Mouse (Mus musculus) E14TG2a.4 (cell line): ENCODE results near the gene Hist1h2be.
"Not testable (repeated sequence)": the region's sequence is repeated elsewhere in the genome, so short reads cannot be mapped to it uniquely, and the experiment has no call there.

Source experiments
- H3K27me3 ChIP-seq: 2 replicates; pipeline ENCODE4 v1.6.1; 2014; ENCODE audit warnings: low read length, control low read depth; ENCODE audit not compliant: insufficient read depth
- H3K36me3 ChIP-seq: 2 replicates; pipeline ENCODE4 v1.6.1; 2014; ENCODE audit warnings: low read length, control low read depth; ENCODE audit not compliant: insufficient read depth
- H3K4me1 ChIP-seq: replicated peaks from 2 replicates; pipeline ENCODE4 v1.6.1; 2014; ENCODE audit warnings: low read depth, low read length, control low read depth
- H3K4me3 ChIP-seq: replicated peaks from 2 replicates; pipeline ENCODE4 v1.5.1; 2014; ENCODE audit warnings: mild to moderate bottlenecking, low read length
- H3K9me3 ChIP-seq: 2 replicates; pipeline ENCODE4 v1.6.1; 2014; ENCODE audit warnings: low read length, control low read depth
- CTCF ChIP-seq: conservative IDR thresholded peaks from 2 replicates; pipeline ENCODE4 v1.5.1; 2014; ENCODE audit warnings: low read length
- NANOG ChIP-seq: IDR thresholded peaks from 2 replicates; pipeline ENCODE4 v1.6.1; 2014; ENCODE audit warnings: borderline replicate concordance, low read length, mixed read lengths
- POU5F1 ChIP-seq: IDR thresholded peaks from 2 replicates; pipeline ENCODE4 v1.6.1; 2014; ENCODE audit warnings: low read length, borderline replicate concordance

Gene Hist1h2be

DNA sequence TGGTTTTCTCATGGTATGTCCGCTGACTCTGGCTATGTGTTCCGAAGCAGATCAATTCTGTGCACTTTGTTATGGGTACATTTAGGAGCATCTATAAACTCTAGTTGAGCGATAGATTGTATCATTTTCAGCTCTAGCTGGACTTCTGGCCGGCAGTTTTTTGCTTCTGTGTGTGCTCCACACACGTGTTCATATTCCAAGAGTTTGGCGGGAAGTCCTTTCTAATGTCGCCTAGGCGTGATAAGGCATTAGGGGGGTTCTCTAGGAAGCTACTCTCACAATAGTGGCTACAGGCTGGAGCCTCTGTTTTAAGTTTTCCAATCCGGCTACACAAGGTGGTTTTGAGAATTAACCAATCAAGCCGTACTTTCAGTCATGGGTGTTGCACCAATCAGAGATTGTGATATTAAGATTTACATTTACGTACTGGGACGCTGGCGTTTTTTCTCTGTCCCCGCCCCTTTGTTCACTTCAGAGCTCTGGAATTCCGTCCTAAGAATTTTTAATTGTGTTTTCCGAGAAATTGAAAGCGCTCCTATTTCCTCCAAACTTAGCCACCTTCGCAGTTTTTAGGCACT is 65.0 kb downstream of the Hist1h2be start:
- TF ChIP-seq NANOG (no peak), CTCF (no peak), POU5F1 (no peak)
- H3K9me3 ChIP-seq = no peaks in the 10 kb centered on the region
- peak overlapping the region; percentile 78 for H3K4me3 ChIP-seq
- H3K27me3 ChIP-seq = no peaks in the 10 kb centered on the region
- no peaks in the 10 kb centered on the region for H3K36me3 ChIP-seq
- H3K4me1 ChIP-seq = peaks cover 28% of the 10 kb centered on the region

DNA sequence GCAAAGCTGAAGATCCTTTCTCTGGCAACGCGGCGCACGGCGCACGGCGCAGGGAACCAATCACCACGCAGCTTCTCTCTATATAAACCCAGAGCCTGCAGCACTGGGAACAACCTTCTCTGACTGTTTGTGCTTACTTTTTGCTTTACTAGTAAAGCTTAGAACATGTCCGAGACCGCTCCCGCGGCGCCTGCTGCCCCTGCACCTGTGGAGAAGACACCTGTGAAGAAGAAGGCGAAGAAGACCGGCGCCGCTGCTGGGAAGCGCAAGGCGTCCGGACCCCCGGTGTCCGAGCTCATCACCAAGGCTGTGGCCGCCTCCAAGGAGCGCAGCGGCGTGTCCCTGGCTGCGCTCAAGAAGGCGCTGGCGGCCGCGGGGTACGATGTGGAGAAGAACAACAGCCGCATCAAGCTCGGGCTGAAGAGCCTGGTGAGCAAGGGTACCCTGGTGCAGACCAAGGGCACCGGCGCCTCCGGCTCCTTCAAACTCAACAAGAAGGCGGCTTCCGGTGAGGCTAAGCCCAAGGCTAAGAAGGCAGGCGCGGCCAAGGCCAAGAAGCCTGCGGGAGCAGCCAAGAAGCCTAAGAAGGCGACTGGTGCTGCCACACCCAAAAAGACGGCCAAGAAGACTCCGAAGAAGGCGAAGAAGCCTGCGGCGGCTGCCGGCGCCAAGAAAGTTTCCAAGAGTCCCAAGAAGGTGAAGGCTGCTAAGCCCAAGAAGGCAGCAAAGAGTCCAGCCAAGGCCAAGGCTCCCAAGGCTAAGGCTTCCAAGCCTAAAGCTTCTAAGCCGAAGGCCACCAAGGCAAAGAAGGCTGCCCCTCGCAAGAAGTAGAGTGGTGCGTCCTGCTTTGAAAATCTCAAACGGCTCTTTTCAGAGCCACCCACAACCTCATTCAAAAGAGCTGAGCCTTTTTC is 65.7 kb downstream of the Hist1h2be start:
- Histone ChIP-seq H3K4me1 (peaks cover 29% of the 10 kb centered on the region), H3K4me3 (peak overlapping the region; percentile 78), H3K27me3 (no peaks in the 10 kb centered on the region), H3K9me3 (no peaks in the 10 kb centered on the region), H3K36me3 (no peaks in the 10 kb centered on the region)
- no peak for TF ChIP-seq CTCF
- no peak for TF ChIP-seq NANOG

DNA sequence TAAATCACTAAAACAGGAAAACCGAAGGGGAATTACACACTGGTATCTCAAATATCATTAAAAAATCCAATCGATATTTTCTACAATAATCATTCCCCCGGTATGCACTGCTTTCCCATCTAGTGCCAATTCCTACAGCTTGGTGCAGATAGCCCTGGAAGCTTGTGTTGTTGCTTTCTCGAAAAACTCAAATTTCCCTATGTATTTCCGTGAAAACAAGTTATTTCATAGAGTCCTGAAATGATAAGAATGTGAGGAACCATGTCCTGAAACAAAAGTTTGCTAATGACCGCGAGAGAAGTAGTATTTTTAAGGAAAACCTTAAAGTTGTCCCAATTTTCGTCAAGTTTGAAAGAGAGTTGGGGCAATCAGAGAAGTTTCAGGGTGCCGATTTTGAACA is 66.5 kb downstream of the Hist1h2be start:
- Histone ChIP-seq H3K4me3 (peak overlapping the region; percentile 78), H3K27me3 (no peaks in the 10 kb centered on the region), H3K9me3 (no peaks in the 10 kb centered on the region), H3K36me3 (no peaks in the 10 kb centered on the region), H3K4me1 (peaks cover 30% of the 10 kb centered on the region)
- TF ChIP-seq NANOG = no peak
- no peak for TF ChIP-seq CTCF
- no peak for TF ChIP-seq POU5F1

DNA sequence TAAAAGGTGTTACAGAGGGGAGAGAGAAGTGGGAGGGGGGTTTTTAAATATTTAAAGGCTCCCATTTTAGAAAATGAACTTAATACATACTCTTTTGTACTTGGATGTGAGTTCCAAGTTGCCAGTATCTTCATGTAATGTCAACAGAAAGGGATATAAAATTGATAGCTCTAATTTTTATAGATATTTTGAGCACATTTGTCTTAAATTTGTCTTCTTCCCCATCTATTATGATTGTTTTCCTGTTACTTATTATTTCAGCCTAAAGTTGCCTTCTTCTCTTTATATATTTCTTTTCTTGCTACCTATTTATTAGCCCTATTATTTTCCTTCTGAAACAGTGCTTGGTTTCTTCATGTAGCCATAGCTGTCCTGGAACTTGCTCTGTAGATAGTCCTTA is 68.0 kb downstream of the Hist1h2be start, which contains the start of gene Hist1h1d:
Hist1h1d (plus strand) TSS at position 301 of the 400 bp plus-strand sequence.
- Histone ChIP-seq H3K9me3 (no peaks in the 10 kb centered on the region), H3K36me3 (no peaks in the 10 kb centered on the region), H3K4me1 (peaks cover 30% of the 10 kb centered on the region), H3K27me3 (no peaks in the 10 kb centered on the region), H3K4me3 (peak within 1 kb of the TSS; percentile 75)
- TF ChIP-seq POU5F1 (no peak), NANOG (no peak), CTCF (no peak)

DNA sequence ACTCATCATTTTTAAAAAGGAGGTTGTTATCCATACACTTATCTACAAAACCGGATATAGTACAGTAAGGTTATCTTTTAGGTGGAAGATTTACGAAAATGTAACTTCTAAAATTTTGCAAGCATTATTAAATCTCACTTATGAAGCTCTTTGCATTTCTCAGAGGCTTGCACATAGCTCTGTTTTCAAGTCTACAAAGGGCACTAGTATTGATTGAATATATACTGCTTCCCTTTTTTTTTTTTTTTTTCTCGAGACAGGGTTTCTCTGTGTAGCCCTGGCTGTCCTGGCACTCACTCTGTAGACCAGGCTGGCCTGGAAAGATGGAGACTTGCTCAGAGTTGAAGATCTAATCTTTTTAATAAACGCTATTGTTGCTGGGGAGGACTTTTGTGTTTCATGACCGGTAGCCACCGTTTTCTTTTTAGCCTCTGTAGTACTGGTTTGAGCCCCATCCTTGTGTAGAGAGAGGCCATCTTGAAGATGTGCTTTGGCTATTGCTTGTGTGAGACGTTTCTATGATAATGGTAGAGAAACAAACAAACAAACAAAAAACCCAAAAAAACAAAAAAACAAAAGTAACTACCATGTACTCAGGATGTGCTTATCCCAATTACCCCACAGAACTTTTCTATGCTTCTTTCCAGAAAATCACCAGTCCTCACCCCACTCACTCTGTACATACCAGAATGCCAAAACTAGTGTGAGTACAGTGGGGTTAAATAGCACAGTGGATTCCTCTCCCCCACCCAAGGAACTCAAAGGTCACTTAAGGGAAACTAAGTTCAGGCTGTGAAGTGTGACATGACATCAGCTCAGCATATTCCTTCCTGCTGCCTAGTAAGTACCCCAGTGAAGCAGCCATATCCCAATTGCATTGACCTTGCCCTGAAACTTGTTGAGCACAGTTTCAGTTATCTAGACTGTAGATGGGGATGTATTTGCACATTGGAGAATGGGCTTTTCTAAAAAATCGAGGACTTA is 68.7 kb downstream of the Hist1h2be start:
- peaks cover 27% of the 10 kb centered on the region for H3K4me1 ChIP-seq
- TF ChIP-seq NANOG (no peak), CTCF (no peak), POU5F1 (no peak)
- H3K36me3 ChIP-seq = no peaks in the 10 kb centered on the region

DNA sequence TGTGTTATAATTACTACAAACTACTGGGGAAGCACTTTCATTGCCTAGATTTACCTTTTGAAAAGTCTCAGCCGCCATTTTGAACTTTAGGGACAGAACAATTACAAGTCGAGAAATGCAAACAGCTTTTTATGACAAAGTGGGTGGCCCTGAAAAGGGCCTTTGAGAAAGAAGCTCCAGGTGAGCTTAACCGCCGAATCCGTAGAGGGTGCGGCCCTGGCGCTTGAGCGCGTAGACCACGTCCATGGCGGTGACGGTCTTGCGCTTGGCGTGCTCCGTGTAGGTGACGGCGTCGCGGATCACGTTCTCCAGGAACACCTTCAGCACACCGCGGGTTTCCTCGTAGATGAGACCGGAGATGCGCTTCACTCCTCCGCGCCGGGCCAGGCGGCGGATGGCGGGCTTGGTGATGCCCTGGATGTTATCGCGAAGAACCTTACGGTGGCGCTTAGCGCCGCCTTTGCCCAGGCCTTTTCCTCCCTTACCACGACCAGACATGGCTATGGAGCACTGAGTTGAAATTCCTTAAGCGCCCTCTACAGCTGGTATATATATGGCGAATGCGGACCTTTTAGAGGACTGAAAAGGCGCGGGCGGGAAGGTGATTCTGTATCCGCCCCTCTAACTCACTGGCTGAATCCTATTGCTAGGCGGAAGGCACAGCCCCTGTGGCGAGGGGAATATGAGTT is 69.6 kb downstream of the Hist1h2be start, which contains the start of gene Hist1h4f:
Hist1h4f (minus strand) TSS at position 503 of the 689 bp plus-strand sequence.
- Histone ChIP-seq H3K4me3 (peak within 1 kb of the TSS; percentile 75), H3K4me1 (peaks cover 26% of the 10 kb centered on the region)
- not testable (repeated sequence) for H3K9me3 ChIP-seq, H3K27me3 ChIP-seq, H3K36me3 ChIP-seq

More for the DNA sequence above, 68.7 kb downstream of the Hist1h2be start:
- Histone ChIP-seq H3K4me3 (peak overlapping the region; percentile 75), H3K27me3 (no peaks in the 10 kb centered on the region), H3K9me3 (no peaks in the 10 kb centered on the region)

DNA sequence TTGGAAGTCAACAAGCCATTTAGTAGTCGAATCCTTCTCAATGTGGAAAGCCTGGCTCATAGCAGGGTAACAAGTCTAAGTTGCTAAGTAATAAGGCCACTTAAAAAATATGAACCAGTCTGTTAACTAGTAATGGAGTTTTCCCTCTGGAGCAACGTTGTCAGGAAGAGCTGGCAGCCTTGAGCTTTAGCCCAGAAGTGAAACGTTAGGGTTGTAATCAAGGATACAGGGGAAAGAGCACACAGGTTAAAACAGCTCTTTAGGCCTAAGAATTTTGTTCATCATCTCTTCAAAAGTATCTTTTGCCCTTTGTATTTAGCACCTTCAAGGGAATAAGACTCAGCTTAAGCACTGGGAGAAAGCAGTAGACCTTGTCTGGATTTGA is 70.2 kb downstream of the Hist1h2be start:
- TF ChIP-seq CTCF (no peak), POU5F1 (no peak), NANOG (no peak)

More for the DNA sequence above, 70.2 kb downstream of the Hist1h2be start:
- H3K27me3 ChIP-seq = no peaks in the 10 kb centered on the region
- H3K4me1 ChIP-seq = peaks cover 29% of the 10 kb centered on the region
- peak overlapping the region; percentile 75 for H3K4me3 ChIP-seq
- no peaks in the 10 kb centered on the region for H3K36me3 ChIP-seq
- H3K9me3 ChIP-seq = no peaks in the 10 kb centered on the region
